Mouse (Mus musculus) lung, postnatal 4 days (tissue): ENCODE data around the gene Ctu1.
A peak's percentile ranks its signal among the peaks of the same experiment; 100 is the strongest.
"Not testable (repeated sequence)": the region's sequence is repeated elsewhere in the genome, so short reads cannot be mapped to it uniquely, and the experiment has no call there.

Experiments
- DNase-seq, 2 experiments: peaks; one replicate each; pipeline ENCODE4 v3.0.0; 2021

Gene Ctu1

DNA sequence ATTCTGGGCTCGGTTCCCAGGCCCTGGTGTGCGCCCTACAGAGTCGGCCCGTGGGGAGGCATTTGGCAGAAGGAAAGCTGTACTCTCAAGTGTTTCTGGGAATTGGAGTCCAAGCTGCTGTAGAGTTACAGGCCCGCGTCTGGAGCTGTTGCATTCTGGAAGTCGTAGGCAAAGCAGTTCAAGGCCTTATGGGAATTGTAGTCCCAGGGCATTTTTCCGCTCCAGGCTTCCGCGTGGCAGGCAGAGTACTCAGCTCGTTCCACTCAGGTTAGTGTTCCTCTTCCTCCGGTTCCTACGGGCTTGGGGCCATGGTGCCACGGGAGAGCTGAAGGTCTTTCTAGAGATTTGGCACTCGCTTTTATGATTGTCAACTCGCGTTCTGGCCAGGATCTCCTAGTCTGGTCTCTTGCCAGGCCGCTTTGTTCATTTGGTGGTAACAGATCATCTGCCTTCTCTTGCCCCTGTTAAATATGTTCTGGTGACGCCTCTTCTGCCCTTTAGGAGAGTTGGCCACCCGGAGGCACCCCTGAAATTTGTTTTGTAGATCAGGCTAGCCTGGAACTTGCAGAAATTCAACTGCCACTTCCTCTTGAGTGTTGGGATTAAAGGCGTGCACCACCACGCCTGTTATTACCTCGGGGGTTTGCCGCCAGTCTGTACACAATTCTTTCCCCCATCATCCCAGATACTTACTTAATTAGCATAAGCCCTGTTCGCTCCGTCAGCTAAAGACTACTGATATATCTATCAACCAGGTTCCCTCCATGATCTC, at the start of gene Ctu1:
Gene Ctu1, plus strand, starts transcription at position 208 of the 772 bp plus-strand sequence.
- DNase-seq = peak; percentile 90 to 94

DNA sequence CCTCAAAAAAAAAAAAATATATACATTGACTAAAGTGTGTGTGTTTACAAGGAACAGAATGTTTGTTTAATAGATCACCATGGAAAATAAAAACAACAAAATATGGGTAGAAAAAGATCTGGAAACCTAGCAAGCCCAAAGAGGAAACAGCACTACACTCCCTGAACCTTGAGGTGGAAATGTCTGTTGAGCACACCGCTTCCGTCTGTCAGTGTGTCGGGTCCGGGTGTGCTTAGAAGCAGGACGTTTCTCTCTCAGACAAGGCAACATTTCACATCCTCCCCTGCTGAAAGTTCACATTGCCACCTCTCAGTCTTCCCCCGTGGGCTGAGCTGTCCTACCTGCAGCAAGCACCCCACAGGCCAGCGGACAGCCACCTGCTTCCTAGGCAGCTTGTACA, 48.9 kb upstream of the Ctu1 start:
- DNase-seq = no peak

DNA sequence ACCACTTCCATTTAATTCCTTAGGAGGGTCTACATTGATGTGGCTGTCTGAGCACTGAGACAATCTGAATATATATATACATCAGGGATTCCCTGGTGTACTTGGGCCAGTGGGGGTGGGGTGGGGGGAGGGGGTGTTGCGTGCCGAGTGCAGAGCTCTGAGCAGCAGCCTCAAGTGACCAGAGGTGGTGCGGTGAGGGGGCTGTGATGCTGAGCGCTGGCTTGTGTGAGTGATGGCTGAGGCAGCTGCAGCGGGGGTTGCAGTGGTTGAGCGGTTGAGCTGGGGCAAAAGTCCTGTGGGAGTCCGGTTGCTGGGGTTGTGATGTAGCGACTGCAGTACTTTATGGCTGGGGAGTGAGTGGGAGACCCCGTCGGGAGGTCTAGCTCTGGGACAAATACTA, 48.0 kb upstream of the Ctu1 start:
- no peak for DNase-seq

DNA sequence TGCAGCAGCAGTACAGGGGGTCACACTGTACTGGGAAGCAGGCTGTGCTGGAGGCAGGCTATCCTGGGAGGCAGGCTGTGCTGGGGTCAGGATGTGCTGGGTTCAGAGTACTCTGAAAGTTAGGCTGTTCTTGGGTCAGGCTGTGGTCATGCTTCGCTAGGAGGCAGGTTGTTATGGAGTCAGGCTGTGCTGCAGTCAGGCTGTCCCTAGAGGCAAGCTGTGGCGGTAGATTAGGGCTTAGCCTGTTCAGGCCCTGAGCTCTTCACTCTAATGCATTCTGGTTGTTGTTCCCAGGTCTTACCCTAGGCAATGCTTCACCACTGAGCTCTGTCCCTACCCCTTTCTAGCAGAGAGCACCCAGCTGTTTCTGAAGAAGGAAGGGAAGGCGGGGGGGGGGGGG, 46.8 kb upstream of the Ctu1 start:
- no peak for DNase-seq

DNA sequence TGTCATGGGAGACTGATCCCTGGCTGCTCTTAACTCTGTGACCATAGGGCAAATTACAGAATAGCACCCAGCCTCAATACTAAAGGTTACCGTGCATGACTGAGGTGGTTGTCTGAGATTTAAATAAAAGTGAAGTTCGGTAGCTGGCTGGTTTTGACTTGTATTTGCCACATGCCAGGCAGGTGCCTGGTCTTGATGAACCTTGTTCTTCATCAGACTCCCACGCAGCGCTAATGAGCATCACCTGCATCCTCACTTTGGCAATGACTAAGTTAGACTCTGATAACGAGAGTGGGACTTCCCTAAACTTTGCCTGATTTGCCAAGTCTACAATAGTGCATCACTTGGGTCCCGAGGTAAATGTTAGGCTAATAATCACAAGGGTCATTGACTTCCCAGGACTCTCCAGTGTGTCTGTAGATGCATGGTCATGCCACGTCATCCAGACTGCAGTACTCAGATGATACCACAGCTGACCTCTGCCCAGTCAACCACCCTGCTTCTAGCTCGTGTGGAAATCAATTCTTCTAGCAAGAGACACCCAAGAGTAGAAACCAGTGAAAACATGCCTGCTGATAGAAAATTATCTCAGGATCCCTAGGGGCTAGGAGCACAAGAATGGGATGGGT, 45.9 kb upstream of the Ctu1 start:
- DNase-seq = no peak

DNA sequence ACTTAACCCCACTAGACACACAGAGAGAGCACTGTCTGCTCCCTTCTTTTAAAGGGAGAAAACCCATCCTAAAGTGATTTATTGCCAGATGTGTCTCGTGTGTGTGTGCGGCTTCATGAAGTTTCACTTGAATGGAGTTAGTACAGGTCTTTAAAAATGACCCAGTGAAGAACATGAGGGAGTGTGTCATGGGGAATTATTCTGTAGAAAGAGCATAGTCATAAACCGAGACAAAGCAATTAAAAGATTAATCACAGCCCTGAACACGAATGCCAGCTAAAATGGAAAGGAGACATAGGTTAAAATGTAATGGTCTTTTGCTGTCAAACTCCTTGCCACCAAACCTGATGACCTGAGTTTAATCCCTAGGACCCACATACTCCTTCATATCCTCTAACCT, 37.9 kb upstream of the Ctu1 start:
- no peak for DNase-seq

DNA sequence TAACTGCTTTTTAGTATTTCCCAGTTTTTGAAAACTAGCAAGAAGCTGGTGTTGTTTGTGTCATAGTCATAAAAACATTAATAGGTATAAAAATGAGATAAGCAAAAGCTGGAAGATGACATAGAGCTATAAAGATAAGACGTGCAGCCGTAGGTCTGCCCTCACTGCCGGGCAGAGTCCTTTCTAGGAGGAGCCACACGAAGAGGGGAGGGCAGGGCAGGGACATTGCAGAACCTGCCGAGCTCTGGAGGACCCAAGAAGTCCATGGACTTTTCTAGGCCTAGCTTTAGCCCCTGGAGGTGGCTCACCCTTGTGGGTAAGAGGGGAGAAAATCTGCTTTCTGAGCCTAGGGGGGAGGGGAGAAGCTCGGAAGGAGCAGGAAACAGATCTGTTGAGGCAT, 37.3 kb upstream of the Ctu1 start, which contains the start of gene Ceacam18:
Gene Ceacam18, plus strand, starts transcription at position 208 of the 400 bp plus-strand sequence.
- DNase-seq = no peak

DNA sequence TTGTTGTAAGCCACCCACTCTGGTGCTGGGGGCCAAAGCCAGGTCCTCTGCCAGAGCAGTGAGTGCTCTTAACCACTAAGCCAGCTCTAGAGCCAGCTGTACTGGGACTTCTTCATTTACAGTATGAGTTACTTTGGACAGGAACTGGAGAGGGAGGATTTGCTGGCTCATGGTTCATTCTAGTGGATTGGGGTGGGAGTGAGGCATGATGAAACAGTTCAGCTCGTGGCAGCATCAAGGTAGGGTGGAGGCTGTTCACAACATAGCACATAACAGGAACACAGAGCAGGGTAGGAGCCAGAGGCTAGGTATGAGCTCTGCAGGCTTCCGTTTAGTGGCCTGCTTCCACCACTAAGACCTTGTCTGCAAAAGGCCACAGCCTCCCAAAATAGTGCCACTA, 35.6 kb upstream of the Ctu1 start:
- no peak for DNase-seq

DNA sequence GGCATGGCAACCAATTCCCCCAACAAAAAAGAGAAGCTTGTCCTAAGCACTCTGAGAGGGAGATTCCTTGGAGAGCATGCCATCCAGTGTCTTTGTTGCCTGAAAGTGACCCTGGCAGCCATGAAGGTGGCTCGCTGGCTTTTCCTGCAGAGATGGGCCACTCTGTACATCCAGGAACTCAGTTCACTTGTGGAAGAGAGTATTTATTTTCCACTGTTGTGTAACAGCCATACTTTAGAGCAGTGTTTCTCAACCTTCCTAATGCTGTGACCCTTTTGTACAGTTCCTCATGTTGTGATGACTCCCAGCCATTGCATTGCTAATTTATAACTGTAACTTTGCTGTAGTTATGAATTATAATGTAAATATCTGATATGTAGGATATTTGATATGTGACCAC, 34.7 kb upstream of the Ctu1 start:
- no peak for DNase-seq

DNA sequence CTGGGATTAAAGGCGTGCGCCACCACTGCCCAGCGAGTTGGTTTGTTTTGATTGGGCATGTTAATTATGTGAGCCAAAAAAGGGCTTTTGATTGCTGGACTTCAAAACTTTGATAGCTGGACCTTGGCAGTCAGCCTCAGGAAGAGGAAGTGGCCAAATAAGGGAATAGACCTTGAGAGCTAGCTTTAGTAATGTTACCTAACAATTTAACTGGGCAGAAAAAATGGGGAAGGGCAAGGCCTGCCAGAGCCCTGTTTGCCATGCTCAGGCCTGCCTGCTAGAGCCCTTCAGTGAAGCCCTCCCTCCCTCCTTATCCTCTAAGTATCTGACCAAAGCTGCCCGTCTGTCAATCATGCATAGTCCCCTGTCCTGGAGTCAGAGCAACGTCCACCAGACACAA, 29.2 kb upstream of the Ctu1 start:
- peak; percentile 31 to 34 for DNase-seq

DNA sequence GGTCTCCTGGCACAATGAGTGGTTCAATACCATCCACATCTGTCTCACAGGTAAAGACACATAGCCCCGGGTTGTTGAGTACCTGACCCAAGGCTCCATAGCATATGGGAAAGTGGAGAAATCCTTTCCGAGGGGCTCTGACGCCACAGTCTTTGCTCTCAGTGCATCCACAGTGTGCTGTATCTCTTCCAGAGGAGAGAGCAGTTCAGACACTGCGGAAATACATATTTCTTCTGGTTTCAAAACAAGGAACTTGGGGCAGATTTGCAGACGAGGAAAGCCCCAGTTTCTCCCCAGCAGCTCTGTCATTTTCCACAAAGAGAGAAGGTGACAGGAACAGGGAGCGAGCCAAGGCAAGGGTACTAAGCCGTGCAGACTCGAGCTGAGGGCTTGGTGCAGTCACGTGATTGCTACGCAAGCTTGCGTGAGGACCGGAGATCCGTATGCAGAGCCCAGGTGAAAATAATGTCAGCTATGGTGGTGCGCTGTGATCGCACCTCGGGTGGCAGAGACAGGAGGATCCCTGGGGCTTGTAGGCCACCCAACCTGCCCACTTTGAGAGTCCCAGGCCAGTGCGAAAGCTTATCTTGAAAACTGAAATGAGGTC, 28.7 kb upstream of the Ctu1 start:
- no peak for DNase-seq

DNA sequence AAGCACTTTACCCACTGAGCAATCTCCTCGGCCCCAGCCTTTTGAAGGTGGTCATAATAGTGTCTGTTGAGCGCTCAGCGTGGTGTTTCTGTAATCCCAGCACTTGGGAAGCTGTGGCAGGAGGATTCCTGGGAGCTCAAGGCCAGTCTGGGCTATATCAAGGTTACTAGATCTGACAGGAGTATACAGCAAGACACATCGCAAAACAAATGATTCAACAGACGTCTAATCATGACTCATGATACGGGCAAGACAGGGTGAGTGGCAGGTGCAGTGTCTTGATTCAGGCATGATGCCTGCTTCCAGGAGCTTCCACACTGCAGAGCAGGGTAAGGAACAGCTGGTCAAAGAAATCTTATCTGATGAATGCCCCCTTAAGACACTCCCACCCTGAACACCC, 19.1 kb upstream of the Ctu1 start:
- DNase-seq = no peak

DNA sequence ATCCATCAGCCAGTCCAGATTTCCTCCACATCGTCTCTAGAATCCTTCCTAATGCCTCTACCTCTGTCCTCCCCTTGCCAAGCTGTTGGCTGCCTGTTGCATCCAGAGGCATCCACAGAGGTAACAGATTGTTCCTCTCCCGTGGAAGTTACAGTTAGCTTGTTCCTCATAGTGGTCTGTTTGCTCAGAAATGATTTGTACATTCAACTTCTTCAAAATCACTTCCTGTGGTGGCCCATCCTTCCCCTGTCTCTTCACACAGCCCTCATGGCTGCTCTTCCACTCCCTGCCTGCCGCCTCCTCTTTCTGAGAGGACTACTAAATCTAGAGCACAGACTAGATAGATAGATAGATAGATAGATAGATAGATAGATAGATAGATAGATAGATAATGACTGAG, 17.3 kb upstream of the Ctu1 start:
- no peak for DNase-seq

DNA sequence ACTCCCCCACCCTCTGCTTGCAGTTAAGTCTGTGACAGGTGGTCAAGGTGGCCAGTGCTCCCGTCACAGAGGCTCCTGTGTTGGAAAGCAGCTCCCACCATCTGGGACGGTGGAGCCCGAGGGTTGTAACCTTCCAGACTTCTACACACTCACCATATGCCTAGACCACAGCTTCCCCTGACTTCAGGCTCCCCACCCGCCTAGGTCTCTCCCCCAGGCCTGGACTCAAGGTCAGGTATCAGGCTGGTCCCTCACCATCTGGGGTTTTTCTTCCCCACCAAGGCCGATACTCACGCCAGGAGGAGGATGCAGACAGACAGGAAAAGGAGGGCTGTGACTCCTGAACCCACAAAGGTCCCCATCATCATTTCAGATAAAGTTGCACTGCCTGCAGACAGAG, 15.6 kb upstream of the Ctu1 start:
- DNase-seq = no peak

DNA sequence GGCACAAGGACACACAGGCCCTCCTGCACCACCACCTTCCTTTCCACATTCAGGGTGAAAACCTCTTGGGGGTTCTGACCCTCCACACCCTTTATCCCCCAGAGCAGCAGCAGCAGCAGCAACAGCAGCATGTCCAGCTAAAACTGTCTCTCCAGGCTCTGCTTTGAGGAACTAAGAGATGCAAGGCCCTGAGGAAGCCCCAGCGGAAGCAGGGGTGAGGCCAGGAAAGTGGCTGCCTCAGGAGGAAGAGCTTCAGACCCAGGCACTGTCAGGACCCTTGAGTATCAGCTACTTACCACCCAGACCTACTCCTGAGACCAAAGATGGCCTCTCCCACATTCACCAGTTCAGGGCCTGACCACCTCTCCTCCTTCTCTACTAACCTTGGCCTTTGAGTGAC, 11.8 kb upstream of the Ctu1 start, which contains the start of gene Siglece:
Gene Siglece, minus strand, starts transcription at position 160 of the 400 bp plus-strand sequence.
- no peak for DNase-seq

DNA sequence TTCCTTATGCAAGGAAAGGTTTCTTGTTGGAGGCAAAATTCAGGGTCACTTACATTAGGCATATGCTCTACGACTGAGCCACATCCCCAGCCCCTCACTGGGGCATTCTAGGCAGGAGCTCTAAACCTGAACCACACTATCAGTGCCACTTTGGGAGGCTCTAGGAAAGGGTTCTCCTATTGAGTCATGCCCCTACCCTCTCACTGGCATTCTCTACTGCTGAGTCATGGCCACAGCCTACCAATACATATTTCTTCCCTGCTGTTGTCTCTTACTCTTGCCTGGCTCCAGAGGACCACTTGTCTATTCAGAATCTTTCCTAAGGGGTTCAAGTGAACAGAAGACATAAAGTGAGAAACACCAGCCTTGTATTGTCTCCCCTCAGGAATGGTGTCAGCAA, 9.0 kb upstream of the Ctu1 start:
- no peak for DNase-seq

DNA sequence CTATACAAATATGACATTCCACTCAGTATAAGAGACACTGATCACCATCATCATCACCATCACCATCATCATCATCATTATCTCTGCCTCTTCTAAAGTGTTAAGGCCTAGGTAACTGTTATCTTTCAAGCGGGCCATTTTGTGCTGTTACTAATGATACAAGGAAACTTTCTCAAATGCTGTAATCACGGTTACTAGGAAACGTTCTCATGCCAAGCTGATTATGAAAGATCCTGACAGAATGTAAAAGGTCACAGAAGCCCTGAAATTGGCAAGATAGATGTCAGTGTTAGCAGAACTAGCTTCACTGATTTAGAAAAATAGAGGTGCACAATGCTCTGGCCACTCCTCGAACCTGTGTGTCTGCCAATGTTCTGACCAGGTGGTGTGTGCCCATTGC, 4.6 kb upstream of the Ctu1 start:
- not testable (repeated sequence) for DNase-seq

DNA sequence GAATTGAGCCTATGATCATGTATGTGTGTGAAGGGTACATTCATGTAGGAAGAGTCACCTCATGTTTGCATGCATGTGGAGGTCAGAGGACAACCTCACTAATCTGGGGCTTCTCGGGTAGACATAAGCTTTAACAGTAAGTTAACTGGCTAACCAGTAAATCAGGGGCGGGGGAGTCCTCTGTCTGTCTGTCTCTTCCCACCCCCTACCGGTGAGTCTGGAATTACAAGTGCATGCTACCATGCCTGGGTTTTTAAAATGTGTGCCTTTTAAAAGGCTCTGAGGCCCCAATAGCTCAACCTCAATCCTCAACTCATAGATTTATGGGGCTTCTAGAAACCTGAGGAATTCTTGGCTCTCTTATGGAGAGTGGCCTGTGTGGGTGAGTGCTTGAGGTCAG, 3.2 kb upstream of the Ctu1 start:
- peak in 1 of 2 experiments; percentile 30 for DNase-seq

DNA sequence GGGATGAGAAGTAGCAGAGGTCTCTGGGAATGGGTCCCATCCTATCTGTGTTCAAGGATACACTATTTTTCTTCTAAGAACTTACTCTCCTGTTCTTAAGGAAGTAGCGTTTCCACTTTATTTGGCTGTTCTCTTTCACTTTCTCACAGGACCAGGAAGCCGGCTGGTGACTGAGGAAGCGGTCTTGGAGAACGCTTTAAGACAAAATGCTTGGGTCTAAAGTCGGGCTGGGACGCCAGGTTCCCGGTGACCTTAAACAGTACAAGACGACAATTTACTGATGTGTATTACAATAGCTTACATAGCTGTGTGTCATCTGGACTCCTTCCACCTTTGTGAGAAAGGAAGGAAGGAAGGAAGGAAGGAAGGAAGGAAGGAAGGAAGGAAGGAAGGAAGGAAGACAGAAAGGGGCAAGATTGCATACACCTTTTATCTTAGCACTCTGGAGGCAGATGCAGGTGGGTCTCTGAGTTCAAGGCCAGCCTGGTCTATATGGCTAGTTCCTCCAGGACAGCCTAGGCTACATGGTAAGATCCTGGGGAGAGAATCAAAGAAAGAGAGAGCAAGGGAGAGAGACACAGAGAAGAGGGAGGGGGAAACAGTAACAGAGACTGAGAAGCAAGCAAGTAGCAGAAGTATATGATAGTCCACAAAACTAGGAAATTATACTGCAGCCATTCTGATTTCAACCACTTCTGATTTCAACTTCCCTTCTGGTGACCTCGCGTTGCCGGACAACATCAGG, 580 bp upstream of the Ctu1 start:
- DNase-seq = no peak

DNA sequence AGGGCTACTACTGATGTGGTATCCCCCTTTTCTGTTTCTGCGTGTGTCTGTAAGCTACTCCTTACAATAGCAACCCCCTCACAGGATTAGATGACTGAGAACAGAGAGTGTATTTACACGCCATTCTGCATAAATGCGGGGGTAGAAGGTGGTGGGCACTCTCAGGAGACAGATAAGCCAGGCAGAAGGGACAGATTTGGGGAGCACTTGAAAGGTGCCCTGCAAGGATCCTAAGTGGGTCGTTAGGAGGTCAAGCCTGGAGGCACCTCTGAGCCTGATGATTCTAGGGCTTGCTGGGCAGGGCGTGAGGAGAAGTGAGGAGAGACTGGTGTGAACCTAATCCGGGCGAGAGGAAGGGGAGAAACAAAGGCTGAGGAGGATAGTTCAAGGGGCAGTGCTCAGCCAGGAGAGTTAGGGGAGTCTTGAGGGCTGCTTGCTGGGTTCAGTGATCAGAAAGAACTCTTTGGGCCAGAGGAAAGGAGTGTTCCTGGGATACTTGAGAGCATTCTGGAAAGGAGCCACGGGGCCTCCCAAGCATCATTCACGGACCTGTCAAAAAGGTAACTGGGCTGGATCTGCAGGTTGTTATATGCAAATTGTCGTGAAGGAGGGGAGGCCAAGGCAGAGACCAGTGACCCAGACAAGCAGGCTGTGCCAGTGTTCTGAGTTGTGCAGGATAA, 905 bp downstream of the Ctu1 start:
- DNase-seq = peak in 1 of 2 experiments; percentile 50

DNA sequence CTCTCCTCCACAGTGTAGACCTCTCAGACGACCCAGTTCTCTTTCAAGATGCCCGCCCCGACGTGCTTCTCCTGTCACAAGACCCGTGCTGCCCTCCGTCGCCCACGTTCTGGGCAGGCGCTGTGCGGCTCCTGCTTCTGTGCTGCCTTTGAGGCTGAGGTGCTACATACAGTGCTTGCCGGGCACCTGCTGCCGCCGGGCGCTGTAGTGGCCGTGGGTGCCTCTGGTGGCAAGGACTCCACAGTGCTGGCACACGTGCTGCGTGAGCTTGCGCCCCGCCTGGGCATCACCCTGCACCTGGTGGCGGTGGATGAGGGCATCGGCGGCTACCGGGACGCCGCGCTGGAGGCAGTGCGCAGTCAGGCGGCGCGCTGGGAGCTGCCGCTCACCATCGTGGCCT, 3.3 kb downstream of the Ctu1 start:
- no peak for DNase-seq

DNA sequence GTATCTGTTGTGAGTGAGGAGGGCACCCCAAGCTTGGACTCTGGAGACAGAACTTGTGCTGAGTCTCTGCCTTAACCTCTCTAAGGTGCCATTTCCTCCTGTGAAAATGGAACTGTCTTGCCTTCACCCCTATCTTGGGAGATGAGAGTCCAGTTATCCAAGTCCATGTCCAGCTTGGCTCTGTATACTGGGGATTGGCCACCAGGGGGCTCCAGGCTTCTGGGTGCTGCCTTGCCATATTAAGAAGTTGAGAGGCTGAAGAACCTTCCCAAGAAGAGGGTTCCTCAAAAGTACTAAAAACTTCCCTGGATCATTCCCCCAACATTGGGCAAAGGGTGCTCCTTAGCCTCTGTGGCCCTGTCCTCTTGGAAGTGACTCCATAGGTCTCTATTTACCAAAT, 6.7 kb downstream of the Ctu1 start:
- peak; percentile 42 to 63 for DNase-seq

DNA sequence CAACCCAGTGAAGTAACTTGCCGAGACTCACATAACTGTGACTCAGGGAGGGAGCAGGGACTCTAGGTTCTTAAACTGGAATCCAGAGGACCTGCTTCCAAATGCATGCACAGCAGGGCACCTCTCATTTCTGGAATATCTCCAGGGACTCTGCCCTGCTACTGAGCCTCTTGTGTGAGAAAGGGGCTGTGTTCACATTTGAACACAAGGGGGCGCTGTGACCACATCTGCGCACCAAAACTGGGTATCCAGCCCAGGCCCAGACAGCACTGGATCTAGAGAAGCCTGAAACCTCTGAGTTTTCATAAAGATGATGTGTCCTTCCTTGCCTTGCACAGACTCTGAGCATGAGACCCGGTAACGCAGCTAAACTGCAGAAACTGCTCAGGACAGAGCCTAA, 9.1 kb downstream of the Ctu1 start:
- peak; percentile 63 to 79 for DNase-seq
